7 mouse cellular contexts compared by ENCODE assay signal in genomic region chrX:53057054-53057759, GRCm38 (mm10).
DNase-seq lines count a peak whose midpoint lies in the region; ATAC-seq lines count a peak whose summit lies in the region.

No protein-coding gene starts in this region.

- 11% methylated on average over 40 of the region's 42 CpGs for WGBS in limb, embryonic 10.5 days
- 13% methylated on average over 38 of the region's 42 CpGs for WGBS in midbrain, embryonic 11.5 days

- H3K9ac ChIP-seq in midbrain, embryonic 11.5 days (ENCODE audit: low read length): peak overlapping the region; percentile 64

- H3K4me3 ChIP-seq in limb, embryonic 10.5 days: peak overlapping the region; percentile 69
- peak overlapping the region; percentile 47 for H3K4me3 ChIP-seq in midbrain, embryonic 11.5 days (ENCODE audit: low read depth, low read length)

- peaks cover 30% of the 10 kb centered on the region for H3K4me1 ChIP-seq in limb, embryonic 10.5 days
- no peaks in the 10 kb centered on the region; the same call in 1 of the 2 replicates for H3K4me1 ChIP-seq in midbrain, embryonic 11.5 days (ENCODE audit: control insufficient read depth, insufficient read depth, low read length)

- peaks cover 41% of the 10 kb centered on the region for H3K27me3 ChIP-seq in limb, embryonic 10.5 days (ENCODE audit: low read depth, poor library complexity, severe bottlenecking)
- no peaks in the 10 kb centered on the region for H3K27me3 ChIP-seq in midbrain, embryonic 11.5 days (ENCODE audit: control insufficient read depth, insufficient read depth, low read length)

- peak overlapping the region; percentile 54 for H3K4me2 ChIP-seq in midbrain, embryonic 11.5 days

- ATAC-seq in inflammation-experienced regulatory T-cells, adult 6 months: peak; percentile 76
- ATAC-seq in midbrain, embryonic 11.5 days (ENCODE audit: low FRiP score): peak; percentile 94

- H3K9me3 ChIP-seq in limb, embryonic 10.5 days (replicated peaks): no peaks in the 10 kb centered on the region
- no peaks in the 10 kb centered on the region for H3K9me3 ChIP-seq in midbrain, embryonic 11.5 days (ENCODE audit: control insufficient read depth, low read length)

- peak; percentile 95 to 96 for DNase-seq in adrenal gland, adult (ENCODE audit: inconsistent age in 2 of 2, low spot score in 1 of 2)
- peak; percentile 78 for DNase-seq in embryo, embryonic 10 days (ENCODE audit: low spot score)
- DNase-seq in gastrocnemius, postnatal 14 days: peak; percentile 95
- DNase-seq in limb, embryonic 10.5 days (ENCODE audit: low spot score): peak; percentile 89
- DNase-seq in midbrain, embryonic 11.5 days (ENCODE audit: low spot score, missing footprints): peak; percentile 94
- DNase-seq in skeletal muscle tissue, adult 2 months (ENCODE audit: low read depth, low spot score): peak; percentile 67

- H3K36me3 ChIP-seq in limb, embryonic 10.5 days: peaks cover 14% of the 10 kb centered on the region
- H3K36me3 ChIP-seq in midbrain, embryonic 11.5 days (ENCODE audit: control insufficient read depth, insufficient read depth, low read length): no peaks in the 10 kb centered on the region

- H3K27ac ChIP-seq in limb, embryonic 10.5 days: peak overlapping the region; percentile 95
- peak overlapping the region; percentile 44 for H3K27ac ChIP-seq in midbrain, embryonic 11.5 days (ENCODE audit: low read depth, low read length)

- intact Hi-C loops in gastrocnemius, postnatal 14 days (cut with DNase I; ENCODE audit: low total_unique reads): no loop called here

Comparison
In these comparisons a context has a peak if more than half of its experiments do, and no peak if none do; other contexts are left out.
1. Peak in every context shown above with its lines: DNase-seq, ATAC-seq, H3K4me3 ChIP-seq and H3K27ac ChIP-seq.